In the genomic region with DNA sequence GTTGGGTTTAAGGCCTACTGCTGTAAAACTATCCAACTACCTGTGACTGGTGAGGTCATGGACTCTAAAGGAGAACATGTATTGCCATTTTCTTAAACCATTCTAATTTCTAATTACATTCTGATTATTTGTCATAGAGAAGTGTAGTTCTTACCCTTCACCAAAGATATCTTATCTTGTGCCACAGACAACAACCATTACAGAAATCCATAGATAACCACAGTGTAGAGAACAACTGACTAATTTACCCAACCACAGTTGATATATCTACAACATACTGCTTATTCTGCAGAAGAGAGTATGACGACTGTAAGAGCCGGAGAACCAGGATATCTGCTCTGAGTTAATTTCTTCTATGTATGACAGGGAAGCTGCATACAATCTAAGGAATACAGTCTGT, we compare ENCODE assay signal across 25 mouse cellular contexts.
"Had no signal": no experiment of that assay in that cellular context is flagged by ENCODE, and none has a peak within 500 bp of the region (broad histone marks: within the 10 kb centered on the region; RNA-seq: fewer than 3 reads in every experiment).

No protein-coding gene starts in this region.

- H3K9me3 ChIP-seq: embryonic facial prominence, embryonic 10.5 days; embryonic facial prominence, embryonic 12.5 days; embryonic facial prominence, embryonic 13.5 days; embryonic facial prominence, embryonic 15.5 days; forebrain, embryonic 10.5 days; forebrain, embryonic 12.5 days; forebrain, embryonic 13.5 days; forebrain, embryonic 15.5 days had no signal

- H3K27ac ChIP-seq: embryonic facial prominence, embryonic 10.5 days; embryonic facial prominence, embryonic 12.5 days; embryonic facial prominence, embryonic 13.5 days; embryonic facial prominence, embryonic 15.5 days; forebrain, embryonic 10.5 days; forebrain, embryonic 12.5 days; forebrain, embryonic 13.5 days; forebrain, embryonic 15.5 days; gastrocnemius, adult 2 months; heart, adult 2 months had no signal

- DNase-seq: cerebellum, adult 9-10 months; cerebellum, adult 9-11 months; cerebellum, postnatal 10 days; cerebellum, postnatal 14 days; cerebellum, postnatal 25 days; cerebellum, postnatal 36 days; embryo, embryonic 11 days; forebrain, postnatal 0 days; gastrocnemius, adult 2 months; gastrocnemius, postnatal 10 days; gastrocnemius, postnatal 14 days; gastrocnemius, postnatal 25 days; gastrocnemius, postnatal 36 days; heart, adult 11 months; heart, adult 18-20 months; heart, adult 2 months had no signal

- H3K4me3 ChIP-seq: embryonic facial prominence, embryonic 10.5 days; embryonic facial prominence, embryonic 12.5 days; embryonic facial prominence, embryonic 13.5 days; embryonic facial prominence, embryonic 15.5 days; erythroblast, embryonic 14.5 days; forebrain, embryonic 10.5 days; forebrain, embryonic 12.5 days; forebrain, embryonic 13.5 days; forebrain, embryonic 15.5 days; gastrocnemius, adult 2 months; heart, adult 2 months had no signal

- H3K27me3 ChIP-seq: embryonic facial prominence, embryonic 12.5 days; embryonic facial prominence, embryonic 13.5 days; embryonic facial prominence, embryonic 15.5 days; forebrain, embryonic 12.5 days; forebrain, embryonic 13.5 days; forebrain, embryonic 15.5 days had no signal

- H3K9ac ChIP-seq: embryonic facial prominence, embryonic 12.5 days; embryonic facial prominence, embryonic 13.5 days; embryonic facial prominence, embryonic 15.5 days; forebrain, embryonic 12.5 days; forebrain, embryonic 13.5 days; forebrain, embryonic 15.5 days; forebrain, postnatal 0 days had no signal

- H3K4me1 ChIP-seq: embryonic facial prominence, embryonic 10.5 days; embryonic facial prominence, embryonic 12.5 days; embryonic facial prominence, embryonic 13.5 days; embryonic facial prominence, embryonic 15.5 days; forebrain, embryonic 10.5 days; forebrain, embryonic 12.5 days; forebrain, embryonic 13.5 days; forebrain, embryonic 15.5 days had no signal

- H3K36me3 ChIP-seq: embryonic facial prominence, embryonic 10.5 days; embryonic facial prominence, embryonic 12.5 days; embryonic facial prominence, embryonic 13.5 days; embryonic facial prominence, embryonic 15.5 days; forebrain, embryonic 10.5 days; forebrain, embryonic 12.5 days; forebrain, embryonic 15.5 days had no signal
